Mouse (Mus musculus): ENCODE results near the gene Klhl2. TPM values are rescaled to one million over a fixed set of nuclear protein-coding genes. Genes with fewer than 3 reads are reported as not detected.

Gene Klhl2
- total and polyA plus RNA-seq, 3 experiments: 9.3 to 11.5 (median 10.8) TPM

GRCm38 (mm10) chr8:64692651-64693201, 157.1 kb downstream of the Klhl2 start, which contains the start of gene Cpe:
Gene Cpe (minus strand): TSS chr8:64693054.
- Histone ChIP-seq H3K79me2 (replicated peaks; ENCODE audit: control insufficient read depth, extremely low read depth, insufficient read depth, poor library complexity, severe bottlenecking) (no peaks in the 10 kb centered on the region), H3K4me1 (ENCODE audit: control insufficient read depth in 1 of 2, insufficient read depth in 2 of 2) (no peaks in the 10 kb centered on the region), H3K27me3 (replicated peaks) (no peaks in the 10 kb centered on the region), H3K4me3 (replicated peaks in 1 of 3; ENCODE audit: low read depth in 2 of 3, low read length in 2 of 3, poor library complexity in 1 of 3) (no peak within 1 kb of the TSS), H3K9me3 (replicated peaks; ENCODE audit: low read length) (no peaks in the 10 kb centered on the region), H3K27ac (ENCODE audit: insufficient read depth, low read depth) (no peak within 1 kb of the TSS), H3K4me2 (ENCODE audit: insufficient read depth, low read depth, poor library complexity, severe bottlenecking) (no peak within 1 kb of the TSS), H3K36me3 (replicated peaks in 1 of 2; ENCODE audit: control insufficient read depth in 1 of 2, insufficient read depth in 1 of 2, low read length in 1 of 2) (no peaks in the 10 kb centered on the region), H3K9ac (ENCODE audit: insufficient read depth, low read depth) (no peak within 1 kb of the TSS)
- no peak for DNase-seq (ENCODE audit: extremely low read depth)
- TF ChIP-seq RCOR1 (conservative IDR thresholded peaks at IDR 0.05; ENCODE audit: low read depth, low read length) (no peak), MAFK (IDR thresholded peaks at IDR 0.05; ENCODE audit: insufficient replicate concordance, low read length) (no peak), ELF1 (IDR thresholded peaks at IDR 0.05; ENCODE audit: low read depth, low read length) (no peak), POLR2A (IDR thresholded peaks at IDR 0.05; ENCODE audit: low read depth, low read length) (no peak), CTCF (conservative IDR thresholded peaks at IDR 0.05 in 1 of 2, IDR thresholded peaks at IDR 0.05 in 1 of 2; ENCODE audit: low read depth in 2 of 2, low read length in 2 of 2) (no peak), KAT2A (IDR thresholded peaks at IDR 0.05; ENCODE audit: insufficient replicate concordance, low read length) (no peak), USF1 (IDR thresholded peaks at IDR 0.05; ENCODE audit: low read depth, low read length) (no peak), NELFE (IDR thresholded peaks at IDR 0.05; ENCODE audit: low read depth, low read length) (no peak), JUND (conservative IDR thresholded peaks at IDR 0.05; ENCODE audit: low read depth, low read length) (no peak), SMC3 (IDR thresholded peaks at IDR 0.05; ENCODE audit: low read depth, low read length) (no peak), MEF2A (IDR thresholded peaks at IDR 0.05; ENCODE audit: borderline replicate concordance, low read depth, low read length) (no peak), CHD2 (IDR thresholded peaks at IDR 0.05; ENCODE audit: low read length) (no peak), POLR2AphosphoS2 (IDR thresholded peaks at IDR 0.05; ENCODE audit: low read depth, low read length) (no peak)
- in situ Hi-C loops (cut with MboI; ENCODE audit: low pct_ligation_motif_present, low pct_unique_long_range_greater_than_20kb, low sequenced_read_pairs) (no loop called here), dilution Hi-C loops (cut with MboI; ENCODE audit: extremely low pct_ligation_motif_present, extremely low pct_unique_long_range_greater_than_20kb, low sequenced_read_pairs) (no loop called here)

GRCm38 (mm10) chr8:64691591-64692401, 158.0 kb downstream of the Klhl2 start:
- Histone ChIP-seq H3K36me3 (replicated peaks in 1 of 2; ENCODE audit: control insufficient read depth in 1 of 2, insufficient read depth in 1 of 2, low read length in 1 of 2) (no peaks in the 10 kb centered on the region), H3K27me3 (replicated peaks) (no peaks in the 10 kb centered on the region), H3K4me1 (ENCODE audit: control insufficient read depth in 1 of 2, insufficient read depth in 2 of 2) (no peaks in the 10 kb centered on the region), H3K27ac (ENCODE audit: insufficient read depth, low read depth) (no peak overlapping the region), H3K4me3 (replicated peaks in 1 of 3; ENCODE audit: low read depth in 2 of 3, low read length in 2 of 3, poor library complexity in 1 of 3) (no peak overlapping the region), H3K79me2 (replicated peaks; ENCODE audit: control insufficient read depth, extremely low read depth, insufficient read depth, poor library complexity, severe bottlenecking) (no peaks in the 10 kb centered on the region), H3K9me3 (replicated peaks; ENCODE audit: low read length) (no peaks in the 10 kb centered on the region), H3K9ac (ENCODE audit: insufficient read depth, low read depth) (no peak overlapping the region), H3K4me2 (ENCODE audit: insufficient read depth, low read depth, poor library complexity, severe bottlenecking) (no peak overlapping the region)
- no peak for DNase-seq (ENCODE audit: extremely low read depth)
- in situ Hi-C loops (cut with MboI; ENCODE audit: low pct_ligation_motif_present, low pct_unique_long_range_greater_than_20kb, low sequenced_read_pairs) (no loop called here), dilution Hi-C loops (cut with MboI; ENCODE audit: extremely low pct_ligation_motif_present, extremely low pct_unique_long_range_greater_than_20kb, low sequenced_read_pairs) (no loop called here)
- TF ChIP-seq NELFE (IDR thresholded peaks at IDR 0.05; ENCODE audit: low read depth, low read length): no peak
- no peak for TF ChIP-seq JUND (conservative IDR thresholded peaks at IDR 0.05; ENCODE audit: low read depth, low read length)
- TF ChIP-seq RCOR1 (conservative IDR thresholded peaks at IDR 0.05; ENCODE audit: low read depth, low read length): no peak
- TF ChIP-seq MYC (IDR thresholded peaks at IDR 0.05; ENCODE audit: low read depth, low read length): no peak
- no peak for TF ChIP-seq ZC3H11A (IDR thresholded peaks at IDR 0.05; ENCODE audit: low read depth, low read length)
- no peak for TF ChIP-seq RAD21 (IDR thresholded peaks at IDR 0.05; ENCODE audit: low read depth, low read length)
- no peak for TF ChIP-seq TCF12 (IDR thresholded peaks at IDR 0.05; ENCODE audit: low read depth, low read length)
- no peak for TF ChIP-seq HCFC1 (IDR thresholded peaks at IDR 0.05; ENCODE audit: low read depth, low read length)
- no peak for TF ChIP-seq USF1 (IDR thresholded peaks at IDR 0.05; ENCODE audit: low read depth, low read length)
- TF ChIP-seq KAT2A (IDR thresholded peaks at IDR 0.05; ENCODE audit: insufficient replicate concordance, low read length): no peak
- TF ChIP-seq ZKSCAN1 (IDR thresholded peaks at IDR 0.05; ENCODE audit: borderline replicate concordance, low read depth, low read length): no peak
- no peak for TF ChIP-seq UBTF (IDR thresholded peaks at IDR 0.05; ENCODE audit: low read depth, low read length)
- no peak for TF ChIP-seq POLR2AphosphoS2 (IDR thresholded peaks at IDR 0.05; ENCODE audit: low read depth, low read length)
- TF ChIP-seq CTCF (conservative IDR thresholded peaks at IDR 0.05 in 1 of 2, IDR thresholded peaks at IDR 0.05 in 1 of 2; ENCODE audit: low read depth in 2 of 2, low read length in 2 of 2): no peak
- TF ChIP-seq IRF4 (IDR thresholded peaks at IDR 0.05; ENCODE audit: low read depth, low read length): no peak
- TF ChIP-seq POLR2A (IDR thresholded peaks at IDR 0.05; ENCODE audit: low read depth, low read length): no peak
- TF ChIP-seq EP300 (IDR thresholded peaks at IDR 0.05; ENCODE audit: low read length): no peak
- no peak for TF ChIP-seq ZNF384 (IDR thresholded peaks at IDR 0.05; ENCODE audit: low read depth, low read length)
- TF ChIP-seq ETS1 (conservative IDR thresholded peaks at IDR 0.05; ENCODE audit: low read depth, low read length): no peak
- no peak for TF ChIP-seq SIN3A (IDR thresholded peaks at IDR 0.05; ENCODE audit: low read length)

Data from CH12.LX (cell line).